Mouse (Mus musculus) neural tube, embryonic 12.5 days (tissue): ENCODE results near the gene Pla2g12b. TPM values are rescaled to one million over a fixed set of nuclear protein-coding genes. Genes with fewer than 3 reads are reported as not detected.

ENCODE experiments used
- polyA plus RNA-seq: library from polyadenylated mRNA; unstranded; fragments of >200 nt; fragmentation: Nextera tagmentation; extraction: Ambion mirVana; gene quantifications from 2 replicates; pipeline ENCODE4 v1.2.1, GENCODE M21; 2016

Pla2g12b gene
- polyA plus RNA-seq, 1 experiment from 2014 or later: not detected

Other genes with a start within 250 kb of the Pla2g12b start
- gene Sept10, start 181.8 kb upstream of the Pla2g12b start, polyA plus RNA-seq: 26.3 and 27.1 TPM in 2 replicates
- gene Sowahc, start 181.7 kb upstream of the Pla2g12b start, polyA plus RNA-seq: 16.3 and 17.7 TPM in 2 replicates
- gene P4ha1, start 80.4 kb upstream of the Pla2g12b start, polyA plus RNA-seq: 39.8 and 42.6 TPM in 2 replicates
- gene Gm10273, start 8.0 kb upstream of the Pla2g12b start, polyA plus RNA-seq: 6.5 and 7.1 TPM in 2 replicates
- 0.46 and 0.51 TPM in 2 replicates for gene Oit3, start 38.1 kb downstream of the Pla2g12b start, polyA plus RNA-seq
- not detected in 2 replicates for gene Gm10322, start 212.4 kb downstream of the Pla2g12b start, polyA plus RNA-seq
- gene Mcu, start 213.0 kb downstream of the Pla2g12b start, polyA plus RNA-seq: 26.5 and 30.5 TPM in 2 replicates